Mouse (Mus musculus): ENCODE measurements around the gene Mycl.

The Mycl gene

GRCm38 (mm10) chr4:122995404-122996220, at the start of gene Mycl:
Mycl (plus strand) TSS chr4:122995652.
- no peak for DNase-seq (ENCODE audit: low read depth)

DNA sequence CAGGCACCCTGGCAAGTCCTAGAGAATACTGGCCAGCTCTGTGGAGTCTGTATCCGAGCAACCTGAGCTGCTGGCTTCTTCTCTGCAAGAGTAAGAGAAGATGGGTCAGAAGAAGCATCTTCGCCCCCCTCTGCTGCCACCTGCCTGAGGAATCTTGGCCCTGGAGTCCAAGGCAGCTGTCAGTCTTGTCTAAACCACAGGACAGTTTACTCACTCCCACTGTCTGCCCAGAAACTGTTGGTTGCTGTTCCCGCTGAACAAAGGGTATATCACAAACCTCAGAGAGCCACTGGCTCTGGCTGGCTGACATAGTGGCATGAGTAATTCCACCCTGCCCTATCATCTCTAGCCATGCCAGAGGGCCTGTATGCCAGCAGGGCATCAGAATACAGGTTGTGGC, 48.2 kb upstream of the Mycl start:
- no peak for DNase-seq (ENCODE audit: low read depth)

GRCm38 (mm10) chr4:122949096-122949495, 46.4 kb upstream of the Mycl start:
- no peak for DNase-seq (ENCODE audit: low read depth)

DNA sequence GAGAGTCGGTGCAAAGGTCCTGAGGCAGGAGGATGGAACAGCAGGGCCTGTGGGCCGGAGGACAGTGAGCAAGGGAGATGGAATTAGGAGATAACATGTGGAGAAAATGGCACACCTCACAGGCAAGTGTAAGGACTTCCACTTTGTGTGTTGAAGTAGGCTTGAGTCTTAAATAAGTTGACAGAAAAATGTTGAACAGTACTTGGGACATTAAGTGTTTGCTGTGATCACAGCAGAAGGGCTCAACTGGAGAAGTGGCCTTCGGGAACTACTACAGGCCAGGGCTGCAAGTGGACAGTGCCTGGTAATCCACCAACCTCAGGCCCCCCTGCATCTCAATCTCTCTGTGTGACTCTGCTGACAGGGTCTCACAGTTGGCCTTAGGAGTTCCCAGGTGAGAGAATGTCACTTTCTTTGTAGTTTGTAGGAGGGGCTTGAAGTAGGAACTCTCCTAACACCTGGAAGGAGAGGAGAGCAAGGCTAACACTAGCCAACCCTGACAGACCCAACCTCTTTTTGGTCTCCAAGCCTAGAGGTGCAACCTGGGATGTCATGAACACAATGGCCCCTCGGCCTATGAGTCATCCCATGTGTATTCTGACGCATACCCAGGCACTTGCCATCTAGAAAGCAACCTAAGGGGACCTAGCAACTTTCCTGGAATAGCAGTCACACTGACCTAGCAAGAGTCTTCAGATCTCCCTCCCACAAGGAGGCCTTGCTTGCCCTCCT, 40.6 kb upstream of the Mycl start:
- no peak for DNase-seq (ENCODE audit: low read depth)

DNA sequence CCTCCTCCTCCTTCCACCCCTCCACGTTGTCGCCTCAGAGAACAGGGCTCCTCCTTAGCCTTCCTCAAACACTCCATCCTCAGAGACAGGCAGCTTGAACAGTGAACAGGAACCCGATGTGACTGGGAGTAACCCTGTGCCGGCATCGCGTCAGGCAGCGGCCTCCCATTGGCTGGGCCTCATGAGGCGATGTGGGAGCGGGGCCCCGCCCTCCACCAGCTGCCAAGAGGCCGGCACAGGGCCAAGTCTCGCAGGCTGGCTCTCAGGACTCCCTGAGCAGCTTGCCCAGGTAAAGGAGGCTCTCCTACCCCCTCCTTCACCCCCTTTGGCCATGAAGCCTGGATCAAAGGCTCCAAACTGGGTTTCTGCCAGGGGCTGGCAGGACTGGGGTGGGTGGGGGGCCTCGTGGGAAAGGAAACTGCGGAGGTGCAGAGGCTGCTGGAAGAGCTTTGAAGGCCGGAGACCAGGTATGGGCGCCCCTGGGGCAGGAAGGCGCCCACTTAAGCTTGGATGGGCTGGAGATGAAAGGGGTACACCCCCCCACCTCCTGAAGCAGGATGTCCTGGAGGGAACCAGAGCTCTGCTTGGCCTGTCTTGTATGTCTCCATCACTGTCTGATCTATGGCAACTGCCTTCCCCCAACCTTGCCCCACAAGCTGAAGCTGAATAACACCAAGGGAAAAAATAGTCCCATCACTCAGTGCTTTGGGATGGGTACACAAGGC, 39.9 kb upstream of the Mycl start:
- DNase-seq (ENCODE audit: low read depth) = peak; percentile 90

DNA sequence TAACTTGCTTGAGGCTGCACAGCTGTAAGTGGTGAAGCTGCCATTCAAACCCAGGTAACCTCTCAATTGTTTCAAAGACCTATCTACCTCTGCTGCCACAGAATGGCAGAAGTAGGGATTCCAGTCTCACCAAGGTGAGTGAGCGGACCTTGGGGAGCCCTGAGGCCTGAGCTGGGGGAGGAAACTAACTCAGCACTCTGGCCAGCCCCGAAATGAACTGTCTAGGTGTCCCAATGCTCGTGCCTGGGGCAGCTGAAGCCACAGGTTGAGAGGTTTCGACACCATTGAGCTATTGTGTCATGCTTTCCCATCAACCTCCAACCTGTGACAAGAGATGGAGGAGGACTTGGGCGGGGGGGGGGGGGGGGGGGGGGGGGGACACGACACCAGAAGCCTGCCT, 39.2 kb upstream of the Mycl start:
- no peak for DNase-seq (ENCODE audit: low read depth)

GRCm38 (mm10) chr4:122958491-122959031, 36.9 kb upstream of the Mycl start:
- DNase-seq (ENCODE audit: low read depth) = no peak

DNA sequence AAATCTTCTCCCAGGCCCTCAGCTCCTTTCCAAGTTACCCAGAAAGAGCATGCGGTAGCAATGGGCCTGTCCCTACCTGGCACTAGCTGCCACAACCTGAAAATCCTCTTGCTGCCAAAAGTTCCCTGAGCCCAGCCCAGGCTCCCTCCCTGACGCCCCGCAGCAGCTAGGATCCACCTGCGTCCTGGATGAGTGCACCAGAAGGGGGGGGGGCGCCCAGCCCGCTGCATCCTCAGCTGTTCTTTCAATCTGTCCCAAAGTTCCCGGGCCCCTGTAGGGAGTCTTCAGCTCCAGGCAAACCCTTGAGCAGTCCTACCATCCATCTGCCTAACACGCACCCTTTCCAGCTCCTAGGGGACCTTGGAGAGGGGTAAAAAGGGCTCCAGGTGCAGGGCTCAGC, 35.6 kb upstream of the Mycl start:
- DNase-seq (ENCODE audit: low read depth) = no peak

GRCm38 (mm10) chr4:122960321-122961099, 34.9 kb upstream of the Mycl start:
- no peak for DNase-seq (ENCODE audit: low read depth)

- DNase-seq (ENCODE audit: low read depth) = no peak
These were observed 34.3 kb upstream of the Mycl start, which contains the start of gene Mfsd2a for GRCm38 (mm10) chr4:122961100-122961567. Mfsd2a (minus strand) TSS chr4:122961188.

- DNase-seq (ENCODE audit: low read depth) = no peak
These were observed 33.9 kb upstream of the Mycl start for GRCm38 (mm10) chr4:122961589-122961988.

DNA sequence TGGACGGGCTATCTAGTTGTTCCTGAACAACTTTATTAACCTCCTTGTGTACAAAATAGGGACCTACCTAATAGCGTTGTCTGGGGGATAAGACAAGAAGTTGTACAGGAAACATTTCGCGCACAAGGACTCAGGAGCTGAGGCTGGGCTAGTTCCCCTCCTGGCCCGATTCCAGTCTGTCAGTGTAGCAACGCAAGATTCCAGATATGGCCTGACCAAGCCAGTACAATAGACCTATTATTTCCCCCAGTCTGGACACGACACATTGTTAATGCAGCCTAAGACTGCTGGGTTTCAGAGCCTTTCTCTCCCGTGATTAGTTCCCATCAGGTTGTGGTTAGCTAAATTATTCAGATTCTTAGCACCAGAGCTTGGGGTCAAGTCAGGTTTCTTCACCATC, 32.7 kb upstream of the Mycl start:
- no peak for DNase-seq (ENCODE audit: low read depth)

- no peak for DNase-seq (ENCODE audit: low read depth)
These were observed 27.3 kb upstream of the Mycl start for GRCm38 (mm10) chr4:122968106-122968505.

GRCm38 (mm10) chr4:122971191-122971590, 24.3 kb upstream of the Mycl start:
- DNase-seq (ENCODE audit: low read depth) = no peak

DNA sequence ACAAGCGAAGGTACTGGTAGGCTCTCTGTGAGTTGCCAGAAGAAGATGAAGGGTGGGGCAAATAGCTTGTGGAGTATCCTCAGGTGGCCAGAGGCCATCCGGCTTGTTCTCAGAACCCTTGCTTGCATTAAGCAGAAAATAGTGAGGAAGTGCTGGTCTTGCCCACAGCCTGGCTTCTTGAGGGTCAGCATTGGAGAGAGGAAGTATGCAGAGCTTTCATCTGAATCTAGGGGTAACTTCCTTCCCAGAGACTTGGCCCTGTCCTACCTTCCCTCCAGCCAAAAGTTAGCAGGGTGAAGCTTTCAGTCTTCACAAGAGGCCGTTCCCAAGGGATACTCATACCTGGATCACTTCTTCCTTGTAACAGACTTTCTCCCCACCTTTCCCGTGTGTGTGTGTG, 23.8 kb upstream of the Mycl start:
- DNase-seq (ENCODE audit: low read depth) = no peak

- no peak for DNase-seq (ENCODE audit: low read depth)
These were observed 23.4 kb upstream of the Mycl start for GRCm38 (mm10) chr4:122972056-122972455.

GRCm38 (mm10) chr4:122974976-122975520, 20.4 kb upstream of the Mycl start:
- DNase-seq (ENCODE audit: low read depth) = no peak

DNA sequence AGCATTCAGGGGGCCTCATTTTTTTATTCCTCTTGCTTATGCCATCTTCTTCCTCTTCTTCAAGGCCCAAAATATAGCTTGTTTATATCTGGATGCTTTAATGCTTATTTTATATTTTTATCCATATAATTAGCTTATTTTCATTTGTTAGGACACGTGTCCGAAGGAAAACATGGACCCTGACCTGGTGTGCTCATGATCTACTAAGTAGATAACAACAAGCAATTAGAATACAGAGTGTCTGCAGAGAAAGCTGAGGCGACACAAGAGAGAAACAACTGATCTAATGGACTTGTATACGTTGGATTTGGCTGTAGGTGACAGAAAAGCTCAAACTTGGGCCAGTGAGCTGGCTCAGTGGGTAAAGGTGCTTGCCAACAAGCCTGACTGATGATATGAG, 18.6 kb upstream of the Mycl start:
- DNase-seq (ENCODE audit: low read depth) = no peak

- DNase-seq (ENCODE audit: low read depth) = no peak
These were observed 16.6 kb upstream of the Mycl start for GRCm38 (mm10) chr4:122978850-122979249.

- DNase-seq (ENCODE audit: low read depth) = no peak
These were observed 15.6 kb upstream of the Mycl start for GRCm38 (mm10) chr4:122979826-122980225.

DNA sequence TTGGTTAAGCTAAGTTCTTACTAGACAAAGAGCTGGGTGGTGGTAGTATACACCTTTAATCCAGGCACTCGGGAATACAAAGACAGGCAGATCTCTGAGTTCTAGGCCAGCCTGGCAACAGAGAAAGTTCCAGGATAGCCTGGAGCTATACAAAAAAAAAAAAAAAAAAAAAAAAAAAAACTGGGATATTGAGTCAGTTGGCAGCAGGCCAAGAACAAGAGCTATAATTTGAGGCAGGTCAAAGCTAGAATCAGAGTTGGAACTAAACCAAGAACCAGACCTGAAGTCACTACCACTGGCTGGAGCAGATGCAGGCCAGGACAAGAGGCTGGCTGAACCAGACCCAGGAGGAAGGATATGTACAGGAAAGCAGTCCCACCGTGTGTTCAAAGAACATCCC, 14.8 kb upstream of the Mycl start:
- DNase-seq (ENCODE audit: low read depth) = no peak
